Mouse (Mus musculus) forebrain, embryonic 13.5 days (tissue): ENCODE data around the gene Gprc5b. TPM values are rescaled to one million over a fixed set of nuclear protein-coding genes. Genes with fewer than 3 reads are reported as not detected.
A peak's percentile ranks its signal among the peaks of the same experiment; 100 is the strongest.

Experiments used
- ATAC-seq: fragments of 200-750 bp; cut with Nextera tagmentation; 2 replicates; pipeline ENCODE4 v1.8.0; 2017
- H3K27ac ChIP-seq: fragments of 300-500 bp; sonication (generic); 2 replicates; pipeline ENCODE4 v1.5.1; 2015; ENCODE audit warnings: inconsistent platforms, mild to moderate bottlenecking, moderate library complexity
- H3K27me3 ChIP-seq: fragments of 300-500 bp; sonication (generic); 2 replicates; pipeline ENCODE4 v1.6.1; 2015; ENCODE audit warnings: mild to moderate bottlenecking, inconsistent platforms
- H3K36me3 ChIP-seq: fragments of 300-500 bp; sonication (generic); 2 replicates; pipeline ENCODE4 v1.6.1; 2015; ENCODE audit warnings: mild to moderate bottlenecking, inconsistent platforms; ENCODE audit not compliant: poor library complexity, severe bottlenecking
- H3K4me1 ChIP-seq: fragments of 300-500 bp; sonication (generic); 2 replicates; pipeline ENCODE4 v1.6.1; 2015; ENCODE audit warnings: inconsistent platforms
- H3K4me2 ChIP-seq: fragments of 300-500 bp; sonication (generic); 2 replicates; pipeline ENCODE4 v1.6.1; 2015; ENCODE audit warnings: inconsistent platforms, mild to moderate bottlenecking, moderate library complexity
- H3K4me3 ChIP-seq: fragments of 300-500 bp; sonication (generic); 2 replicates; pipeline ENCODE4 v1.5.1; 2015; ENCODE audit warnings: mild to moderate bottlenecking, inconsistent platforms
- H3K9ac ChIP-seq: fragments of 300-500 bp; sonication (generic); 2 replicates; pipeline ENCODE4 v1.6.1; 2015; ENCODE audit warnings: mild to moderate bottlenecking, inconsistent platforms
- H3K9me3 ChIP-seq: fragments of 300-500 bp; sonication (generic); replicated peaks from 2 replicates; pipeline ENCODE4 v1.6.1; 2016; ENCODE audit warnings: inconsistent platforms
- WGBS: fragments of 180-500 bp; shearing (Covaris S2); methylation state at CpG from one replicate; pipeline ENCODE4 v1.1.7; 2015; 5-methylcytosine and 5-hydroxymethylcytosine counted together
- polyA plus RNA-seq: library from polyadenylated mRNA; unstranded; fragments of >200 nt; fragmentation: Nextera tagmentation; extraction: Ambion mirVana; gene quantifications from 2 replicates; pipeline ENCODE4 v1.2.1, GENCODE M21; 2015

Gene Gprc5b
- polyA plus RNA-seq: 8.4 and 9.7 TPM in 2 replicates

- Histone ChIP-seq H3K4me1 (peaks cover 57% of the 10 kb centered on the region), H3K36me3 (no peaks in the 10 kb centered on the region), H3K27ac (peak within 1 kb of the TSS; percentile 85), H3K4me3 (peak within 1 kb of the TSS; percentile 66), H3K27me3 (peaks cover 6% of the 10 kb centered on the region; the same call in 1 of the 2 replicates), H3K9me3 (no peaks in the 10 kb centered on the region), H3K9ac (peak within 1 kb of the TSS; percentile 79), H3K4me2 (peak within 1 kb of the TSS; percentile 90)
- peak; percentile 82 for ATAC-seq
- under 1% methylated on average over 24 of the region's 44 CpGs for WGBS
Measured at GRCm38 (mm10) chr7:118995007-118995406, at the start of gene Gprc5b. Gprc5b (minus strand) TSS chr7:118995211.

DNA sequence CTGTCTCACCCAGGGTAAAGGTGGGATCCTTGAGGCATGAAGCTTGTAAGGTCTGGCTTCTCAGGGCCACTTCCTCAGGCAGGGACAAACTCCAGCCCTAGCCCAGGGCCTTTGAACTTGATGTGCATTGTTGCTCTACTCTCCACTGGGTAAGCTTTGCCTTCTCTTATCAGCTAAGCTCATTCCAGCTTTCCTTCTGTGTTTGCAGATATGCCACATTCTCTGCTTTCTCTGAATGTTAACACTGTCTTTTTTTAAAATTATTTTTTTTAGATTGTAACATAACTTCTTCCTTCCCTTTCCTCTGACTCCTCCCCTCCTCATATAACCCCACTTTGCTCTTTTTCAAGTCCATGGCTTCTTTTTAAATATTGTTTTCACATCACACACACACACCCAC, 46.5 kb upstream of the Gprc5b start:
- no peak overlapping the region for H3K4me2 ChIP-seq
- H3K27ac ChIP-seq: no peak overlapping the region
- no peaks in the 10 kb centered on the region for H3K4me1 ChIP-seq
- H3K9me3 ChIP-seq: no peaks in the 10 kb centered on the region
- no peak overlapping the region for H3K4me3 ChIP-seq
- no peaks in the 10 kb centered on the region for H3K36me3 ChIP-seq
- no peak for ATAC-seq
- no peaks in the 10 kb centered on the region for H3K27me3 ChIP-seq
- no peak overlapping the region for H3K9ac ChIP-seq

DNA sequence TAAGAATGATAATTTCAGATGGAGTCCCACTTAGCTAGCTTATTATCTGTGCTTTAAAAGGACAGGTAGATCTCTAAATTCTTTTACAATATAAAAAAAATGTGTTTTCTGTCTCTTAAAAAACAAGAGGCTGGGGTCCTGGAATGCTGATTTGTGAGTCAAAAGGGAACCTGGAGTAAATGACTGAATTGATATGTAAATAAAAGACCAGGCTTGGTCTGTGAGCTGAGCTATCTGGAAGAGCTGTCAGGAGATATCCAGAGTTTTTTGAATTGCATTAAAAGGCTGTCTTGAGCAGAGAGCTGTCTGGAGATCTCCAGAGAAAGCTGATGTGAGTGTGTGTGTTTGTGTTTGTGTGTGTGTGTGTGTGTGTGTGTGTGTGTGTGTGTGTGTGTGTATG, 42.6 kb upstream of the Gprc5b start:
- Histone ChIP-seq H3K27ac (no peak overlapping the region), H3K9me3 (no peaks in the 10 kb centered on the region), H3K4me1 (no peaks in the 10 kb centered on the region), H3K4me2 (no peak overlapping the region), H3K27me3 (no peaks in the 10 kb centered on the region), H3K9ac (no peak overlapping the region), H3K4me3 (no peak overlapping the region), H3K36me3 (no peaks in the 10 kb centered on the region)
- no peak for ATAC-seq

GRCm38 (mm10) chr7:119034243-119034961, 39.4 kb upstream of the Gprc5b start:
- Histone ChIP-seq H3K36me3 (no peaks in the 10 kb centered on the region), H3K27ac (no peak overlapping the region), H3K4me1 (no peaks in the 10 kb centered on the region), H3K9ac (no peak overlapping the region), H3K27me3 (no peaks in the 10 kb centered on the region), H3K9me3 (no peaks in the 10 kb centered on the region), H3K4me2 (no peak overlapping the region), H3K4me3 (no peak overlapping the region)
- ATAC-seq: no peak
- 75% methylated on average over 15 of the region's 15 CpGs for WGBS

DNA sequence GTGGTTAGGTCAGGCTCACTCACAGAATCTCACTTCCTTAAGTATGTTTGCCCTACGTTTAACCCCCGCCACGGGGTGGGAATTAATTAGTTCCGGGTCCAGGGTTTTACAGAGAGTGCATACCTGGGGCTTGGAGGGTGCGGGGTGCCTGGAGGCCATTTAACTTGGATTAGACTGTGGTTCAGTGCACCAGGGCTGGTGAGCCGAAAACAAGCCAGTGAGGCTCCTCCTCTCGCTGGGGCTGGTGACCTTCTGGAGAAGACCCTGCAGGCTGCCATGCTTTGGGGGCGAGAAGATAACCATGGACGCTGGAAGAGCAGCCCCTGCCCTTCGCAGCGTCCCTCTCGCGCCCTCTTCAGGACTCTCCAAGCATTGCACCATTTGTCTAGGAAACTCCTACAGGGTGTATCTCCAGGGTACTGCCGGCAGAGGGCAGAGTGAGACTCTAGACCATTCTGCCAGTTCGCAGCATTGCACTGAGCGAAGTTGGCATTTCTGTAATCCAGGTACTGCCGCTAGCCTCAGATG, 28.4 kb upstream of the Gprc5b start:
- no peak overlapping the region for H3K27ac ChIP-seq
- H3K4me2 ChIP-seq: no peak overlapping the region
- ATAC-seq: peak; percentile 28; the same call in 1 of the 2 replicates
- H3K27me3 ChIP-seq: no peaks in the 10 kb centered on the region
- 19% methylated on average over 17 of the region's 17 CpGs for WGBS
- H3K4me3 ChIP-seq: no peak overlapping the region
- H3K9ac ChIP-seq: no peak overlapping the region
- no peaks in the 10 kb centered on the region for H3K36me3 ChIP-seq
- no peaks in the 10 kb centered on the region for H3K9me3 ChIP-seq
- no peaks in the 10 kb centered on the region for H3K4me1 ChIP-seq

GRCm38 (mm10) chr7:119022238-119023156, 27.5 kb upstream of the Gprc5b start:
- no peaks in the 10 kb centered on the region for H3K27me3 ChIP-seq
- ATAC-seq: peak; percentile 60; the same call in 1 of the 2 replicates
- no peak overlapping the region for H3K27ac ChIP-seq
- H3K4me3 ChIP-seq: no peak overlapping the region
- no peak overlapping the region for H3K4me2 ChIP-seq
- H3K9ac ChIP-seq: no peak overlapping the region
- H3K36me3 ChIP-seq: no peaks in the 10 kb centered on the region
- WGBS: 80% methylated on average over 19 of the region's 19 CpGs
- no peaks in the 10 kb centered on the region for H3K4me1 ChIP-seq
- H3K9me3 ChIP-seq: no peaks in the 10 kb centered on the region

DNA sequence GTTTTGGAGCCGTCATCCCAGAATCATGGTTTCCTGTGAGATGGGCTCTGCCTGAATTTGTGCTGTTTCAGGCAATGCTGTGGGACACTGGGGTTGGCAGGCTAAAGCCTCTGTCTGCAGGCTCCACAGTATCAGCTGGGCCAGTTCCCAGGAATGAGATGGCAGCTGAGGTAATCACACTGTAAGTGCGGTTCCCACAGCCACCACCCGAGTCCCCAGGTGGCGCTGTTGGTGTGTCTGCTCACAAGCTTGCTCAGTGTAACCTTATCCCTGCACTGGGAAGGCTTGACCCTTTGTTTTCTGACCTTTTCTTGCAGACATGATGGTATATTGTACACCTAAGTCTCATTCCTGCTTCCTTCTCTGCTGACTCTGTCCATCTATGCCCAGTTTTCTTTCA, 24.5 kb upstream of the Gprc5b start:
- Histone ChIP-seq H3K4me2 (no peak overlapping the region), H3K9me3 (no peaks in the 10 kb centered on the region), H3K9ac (no peak overlapping the region), H3K4me3 (no peak overlapping the region), H3K27me3 (no peaks in the 10 kb centered on the region; the same call in 1 of the 2 replicates), H3K4me1 (no peaks in the 10 kb centered on the region), H3K27ac (no peak overlapping the region), H3K36me3 (no peaks in the 10 kb centered on the region)
- 17% methylated on average over 4 of the region's 4 CpGs for WGBS
- ATAC-seq: peak; percentile 82

DNA sequence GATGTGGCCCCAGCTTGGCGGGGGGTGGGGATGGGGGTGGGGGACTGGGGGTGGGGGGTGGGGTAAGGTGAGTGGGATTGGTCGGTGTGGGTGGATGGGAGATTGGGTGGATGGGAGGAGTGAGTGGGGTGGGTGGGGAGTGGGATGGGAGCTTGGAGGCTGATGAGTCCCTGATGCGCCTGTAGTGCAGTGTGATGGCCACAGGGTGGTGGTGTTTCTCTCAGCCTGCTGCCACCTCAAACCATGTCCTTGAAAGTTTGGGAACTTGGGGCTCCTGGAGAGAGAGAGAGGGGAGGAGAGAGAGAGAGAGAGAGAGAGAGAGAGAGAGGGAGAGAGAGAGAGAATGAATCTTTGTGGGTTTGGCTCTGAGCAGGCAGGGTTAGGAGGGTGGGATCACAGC, 20.7 kb upstream of the Gprc5b start:
- WGBS: 0% methylated on average over 3 of the region's 3 CpGs
- no peak for ATAC-seq
- no peaks in the 10 kb centered on the region; the same call in 1 of the 2 replicates for H3K27me3 ChIP-seq
- no peak overlapping the region for H3K9ac ChIP-seq
- no peak overlapping the region for H3K27ac ChIP-seq
- H3K4me3 ChIP-seq: no peak overlapping the region
- no peaks in the 10 kb centered on the region for H3K4me1 ChIP-seq
- H3K9me3 ChIP-seq: no peaks in the 10 kb centered on the region
- no peaks in the 10 kb centered on the region for H3K36me3 ChIP-seq
- H3K4me2 ChIP-seq: no peak overlapping the region

- no peak overlapping the region for H3K4me3 ChIP-seq
- no peak overlapping the region for H3K4me2 ChIP-seq
- H3K9ac ChIP-seq: no peak overlapping the region
- 19% methylated on average over 5 of the region's 5 CpGs for WGBS
- no peaks in the 10 kb centered on the region for H3K27me3 ChIP-seq
- H3K36me3 ChIP-seq: no peaks in the 10 kb centered on the region
- H3K9me3 ChIP-seq: no peaks in the 10 kb centered on the region
- no peak overlapping the region for H3K27ac ChIP-seq
- H3K4me1 ChIP-seq: no peaks in the 10 kb centered on the region
- peak; percentile 61 for ATAC-seq
Measured at GRCm38 (mm10) chr7:119010854-119011529, 16.0 kb upstream of the Gprc5b start.

DNA sequence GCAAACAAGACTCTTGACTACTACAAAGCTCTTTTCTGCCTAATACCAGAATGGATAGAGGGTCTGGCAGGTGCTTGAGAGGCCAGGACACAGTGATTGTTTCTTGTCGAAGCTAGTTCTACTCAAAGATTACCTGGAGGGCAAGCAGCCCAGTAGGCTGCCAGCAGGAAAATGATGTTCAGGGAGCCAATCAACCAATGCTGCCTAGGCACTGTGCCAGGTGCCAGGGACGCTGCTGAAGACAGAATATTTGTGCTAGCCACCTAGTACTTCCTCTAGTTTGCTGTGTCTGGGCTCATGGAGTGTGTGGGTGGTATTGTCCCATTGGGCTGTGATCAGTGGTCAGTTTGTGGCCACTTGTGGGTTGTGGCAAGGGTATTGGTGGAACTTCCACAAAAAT, 7.5 kb upstream of the Gprc5b start:
- no peak for ATAC-seq
- no peak overlapping the region for H3K4me2 ChIP-seq
- H3K36me3 ChIP-seq: no peaks in the 10 kb centered on the region
- H3K4me1 ChIP-seq: peaks cover 5% of the 10 kb centered on the region; the same call in 1 of the 2 replicates
- no peak overlapping the region for H3K9ac ChIP-seq
- H3K27me3 ChIP-seq: no peaks in the 10 kb centered on the region
- H3K4me3 ChIP-seq: no peak overlapping the region
- 40% methylated on average over 2 of the region's 2 CpGs for WGBS
- no peak overlapping the region for H3K27ac ChIP-seq
- no peaks in the 10 kb centered on the region for H3K9me3 ChIP-seq

- ATAC-seq: no peak
- WGBS: 57% methylated on average over 2 of the region's 2 CpGs
- H3K4me3 ChIP-seq: no peak overlapping the region
- H3K36me3 ChIP-seq: no peaks in the 10 kb centered on the region
- H3K4me2 ChIP-seq: no peak overlapping the region
- H3K4me1 ChIP-seq: peaks cover 5% of the 10 kb centered on the region; the same call in 1 of the 2 replicates
- H3K27ac ChIP-seq: no peak overlapping the region
- H3K9ac ChIP-seq: no peak overlapping the region
- no peaks in the 10 kb centered on the region for H3K9me3 ChIP-seq
- 0 out of 2 replicates have a peak, but pooled peaks cover under 1% of the 10 kb centered on the region for H3K27me3 ChIP-seq
Measured at GRCm38 (mm10) chr7:119001965-119002364, 7.0 kb upstream of the Gprc5b start.
